Mouse (Mus musculus) ZHBTc4 (cell line): ENCODE measurements at regions not wholly inside any gene's neighbourhood (a gene's known extent, or its start where the extent isn't known, plus 50 kb on each side); places are given as distances from the start of the nearest gene placed in this dataset.
A peak's percentile ranks its signal among the peaks of the same experiment; 100 is the strongest.
"Not testable (repeated sequence)": the region's sequence is repeated elsewhere in the genome, so short reads cannot be mapped to it uniquely, and the experiment has no call there.

ENCODE experiments used
- DNase-seq: peaks from one replicate; pipeline ENCODE4 v3.0.0-alpha.2; 2011; ENCODE audit warnings: low read depth, low spot score

GRCm38 (mm10) chr12:70658106-70658505 is 167.2 kb upstream of the Frmd6 start:
- DNase-seq = no peak

- no peak for DNase-seq
Observed at GRCm38 (mm10) chr12:70660388-70660787, 164.9 kb upstream of the Frmd6 start.

- not testable (repeated sequence) for DNase-seq
Observed at GRCm38 (mm10) chr12:70668158-70668557, 157.2 kb upstream of the Frmd6 start.

GRCm38 (mm10) chr12:70672115-70672514 is 153.2 kb upstream of the Frmd6 start:
- no peak for DNase-seq

- DNase-seq = no peak
Observed at GRCm38 (mm10) chr12:70673188-70673587, 152.1 kb upstream of the Frmd6 start.

GRCm38 (mm10) chr12:70674144-70674543 is 151.2 kb upstream of the Frmd6 start:
- no peak for DNase-seq

- peak; percentile 31 for DNase-seq
Observed at GRCm38 (mm10) chr12:70675846-70676245, 149.5 kb upstream of the Frmd6 start.

GRCm38 (mm10) chr12:70679701-70680425 is 145.5 kb upstream of the Frmd6 start:
- DNase-seq = peak; percentile 72

GRCm38 (mm10) chr12:70681407-70681990 is 143.8 kb upstream of the Frmd6 start:
- DNase-seq = no peak

GRCm38 (mm10) chr12:70684354-70684753 is 141.0 kb upstream of the Frmd6 start:
- DNase-seq = no peak

GRCm38 (mm10) chr12:70685432-70685831 is 139.9 kb upstream of the Frmd6 start:
- no peak for DNase-seq

- no peak for DNase-seq
Observed at GRCm38 (mm10) chr12:70686337-70686736, 139.0 kb upstream of the Frmd6 start.

GRCm38 (mm10) chr12:70686971-70687370 is 138.3 kb upstream of the Frmd6 start:
- DNase-seq = no peak

- no peak for DNase-seq
Observed at GRCm38 (mm10) chr12:70695162-70695561, 130.2 kb upstream of the Frmd6 start.

GRCm38 (mm10) chr12:70696256-70696655 is 129.1 kb upstream of the Frmd6 start:
- DNase-seq = no peak

- no peak for DNase-seq
Observed at GRCm38 (mm10) chr12:70698466-70698865, 126.8 kb upstream of the Frmd6 start.

GRCm38 (mm10) chr12:70702473-70702872 is 122.8 kb upstream of the Frmd6 start:
- DNase-seq = no peak

- DNase-seq = no peak
Observed at GRCm38 (mm10) chr12:70706806-70707628, 118.3 kb upstream of the Frmd6 start.

GRCm38 (mm10) chr12:70707629-70708289 is 117.6 kb upstream of the Frmd6 start:
- DNase-seq = no peak

GRCm38 (mm10) chr12:70708290-70708668 is 117.0 kb upstream of the Frmd6 start:
- DNase-seq = no peak

GRCm38 (mm10) chr12:70710311-70710710 is 115.0 kb upstream of the Frmd6 start:
- DNase-seq = no peak

- DNase-seq = peak; percentile 93
Observed at GRCm38 (mm10) chr12:70711030-70711429, 114.3 kb upstream of the Frmd6 start.
